Mouse (Mus musculus) embryonic fibroblast, embryonic 13.5 days (primary cell): ENCODE measurements around the gene H60b.

Experiments used
- CTCF ChIP-seq: IDR thresholded peaks from 2 replicates; pipeline ENCODE4 v1.5.1; 2011; ENCODE audit warnings: mild to moderate bottlenecking, control low read depth, low read length, moderate library complexity, borderline replicate concordance; ENCODE audit not compliant: insufficient read depth
- POLR2A ChIP-seq: IDR thresholded peaks from 2 replicates; pipeline ENCODE4 v1.6.1; 2011; ENCODE audit warnings: low read depth, mild to moderate bottlenecking, control low read depth, low read length, moderate library complexity

- TF ChIP-seq CTCF (no peak), POLR2A (no peak)
Measured at GRCm38 (mm10) chr10:22154871-22155799, 3.3 kb upstream of the H60b start.
